ENCODE assay signal across 14 mouse cellular contexts in genomic region chr1:152585385-152585984, GRCm38 (mm10).
DNase-seq lines count a peak whose midpoint lies in the region; ATAC-seq and TF ChIP-seq lines count a peak whose summit lies in the region.
"Had no signal": no experiment of that assay in that cellular context is flagged by ENCODE, and none has a peak within 500 bp of the region (broad histone marks: within the 10 kb centered on the region; RNA-seq: fewer than 3 reads in every experiment).

No protein-coding gene starts in this region.

- H3K4me1 ChIP-seq in kidney, adult 2 months (ENCODE audit: control insufficient read depth, insufficient read depth, low read length) = peaks cover 25% of the 10 kb centered on the region
- peaks cover 36% of the 10 kb centered on the region for H3K4me1 ChIP-seq in kidney, embryonic 16.5 days (ENCODE audit: insufficient read depth, low read length)
- H3K4me1 ChIP-seq in brown adipose tissue, adult 24 weeks (ENCODE audit: control insufficient read depth, insufficient read depth, insufficient read length, low read length) = peaks cover 43% of the 10 kb centered on the region

- no peak overlapping the region for H3K4me3 ChIP-seq in kidney, adult 2 months (ENCODE audit: insufficient read depth, low read depth, low read length)
- H3K4me3 ChIP-seq in kidney, embryonic 16.5 days (ENCODE audit: low read length) = no peak overlapping the region
- no peak overlapping the region for H3K4me3 ChIP-seq in brown adipose tissue, adult 24 weeks (ENCODE audit: insufficient read depth, low read depth, low read length)
- H3K4me3 ChIP-seq: limb, embryonic 15.5 days had no signal

- no peaks in the 10 kb centered on the region for H3K27me3 ChIP-seq in kidney, adult 2 months (replicated peaks; ENCODE audit: control insufficient read depth, insufficient read depth, low read length)
- no peaks in the 10 kb centered on the region for H3K27me3 ChIP-seq in kidney, embryonic 16.5 days (ENCODE audit: insufficient read depth, low read length)
- H3K27me3 ChIP-seq: limb, embryonic 15.5 days; Patski had no signal

- DNase-seq in kidney, adult 2 months = peak; percentile 73
- DNase-seq in lung, postnatal 10 days = peak; percentile 44
- peak; percentile 46 for DNase-seq in thymus, postnatal 14 days
- DNase-seq in cerebellum, postnatal 4 days (ENCODE audit: low spot score in 2 of 2) = no peak
- DNase-seq in right cerebral cortex, postnatal 36 days (ENCODE audit: low spot score in 2 of 2) = no peak
- DNase-seq: adrenal gland, adult 2 months; cerebellum, postnatal 14 days; heart, postnatal 4 days; kidney, adult 11 months had no signal

- no peak overlapping the region for H3K9ac ChIP-seq in kidney, embryonic 16.5 days (replicated peaks; ENCODE audit: low read length)
- H3K9ac ChIP-seq: limb, embryonic 15.5 days had no signal

- no peak for TF ChIP-seq POLR2A in kidney, adult 2 months (IDR thresholded peaks at IDR 0.05; ENCODE audit: low read depth, low read length)

- no peaks in the 10 kb centered on the region for H3K9me3 ChIP-seq in kidney, embryonic 16.5 days (ENCODE audit: low read length)
- H3K9me3 ChIP-seq: limb, embryonic 15.5 days had no signal

- 67% methylated on average over 7 of the region's 7 CpGs for WGBS in kidney, adult 2 months
- 70% methylated on average over 7 of the region's 7 CpGs for WGBS in kidney, embryonic 16.5 days

- no peak overlapping the region for H3K27ac ChIP-seq in kidney, adult 2 months (ENCODE audit: insufficient read depth, low read depth, low read length)
- H3K27ac ChIP-seq in kidney, embryonic 16.5 days (ENCODE audit: low read length) = no peak overlapping the region
- H3K27ac ChIP-seq in brown adipose tissue, adult 24 weeks (replicated peaks; ENCODE audit: low read depth, low read length) = peak overlapping the region; percentile 82
- H3K27ac ChIP-seq: limb, embryonic 15.5 days; stomach, postnatal 0 days had no signal

- TF ChIP-seq CTCF in kidney, adult 2 months (conservative IDR thresholded peaks at IDR 0.05; ENCODE audit: insufficient read depth, insufficient read length, low read depth, low read length) = no peak

- no peak for ATAC-seq in kidney, embryonic 16.5 days (ENCODE audit: low FRiP score, low TSS enrichment)
- ATAC-seq: Patski had no signal

- no peak overlapping the region for H3K4me2 ChIP-seq in kidney, embryonic 16.5 days (replicated peaks; ENCODE audit: low read depth, low read length)
- H3K4me2 ChIP-seq: limb, embryonic 15.5 days had no signal

- H3K36me3 ChIP-seq in kidney, adult 2 months (ENCODE audit: control insufficient read depth, insufficient read depth, low read length) = peaks cover 7% of the 10 kb centered on the region
- peaks cover 5% of the 10 kb centered on the region; the same call in 1 of the 2 replicates for H3K36me3 ChIP-seq in kidney, embryonic 16.5 days (ENCODE audit: insufficient read depth, low read length)

Comparison
In these comparisons a context has a peak if more than half of its experiments do, and no peak if none do; other contexts are left out.
1. DNase-seq: peak in kidney, adult 2 months (single experiment), lung, postnatal 10 days (single experiment) and thymus, postnatal 14 days (single experiment); none in cerebellum, postnatal 4 days (0 of 2) and right cerebral cortex, postnatal 36 days (0 of 2).